Mouse (Mus musculus) heart, adult 10 weeks (tissue): ENCODE data around the gene Atp6ap1l. TPM values are rescaled to one million over a fixed set of nuclear protein-coding genes. Genes with fewer than 3 reads are reported as not detected.

Source experiments
- polyA plus RNA-seq: library from polyadenylated mRNA; stranded (reverse); fragments of 350-450 nt; fragmentation: Illumina TruSeq; extraction: RNeasy Lipid Tissue Mini Kit (QIAGEN cat#74804); gene quantifications from one replicate; pipeline ENCODE4 v1.2.3, GENCODE M21; 2014; ENCODE audit warnings: low read depth, low replicate concordance

The Atp6ap1l gene
- polyA plus RNA-seq, result not detected

DNA sequence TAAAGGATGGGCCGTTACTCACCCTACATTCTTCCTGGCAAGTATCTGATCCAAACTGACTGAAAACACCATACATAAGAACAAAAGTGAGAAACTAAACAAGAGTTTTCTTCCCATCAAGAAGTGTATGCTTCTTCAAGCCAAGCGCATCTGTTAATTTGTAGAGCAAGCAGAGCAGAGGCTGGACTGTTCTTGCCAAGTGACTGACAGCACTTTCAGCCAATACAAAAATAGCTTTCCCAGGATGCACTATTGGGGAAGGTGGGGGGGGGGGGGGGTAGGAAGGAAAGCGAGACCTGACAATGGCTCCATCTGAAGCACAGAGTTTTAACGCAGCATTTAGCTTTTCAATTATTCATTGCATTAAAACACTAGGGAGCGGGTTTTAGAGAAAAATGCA lies at the start of gene Atp6ap1l:
Gene Atp6ap1l (minus strand): TSS at position 180 of the 400 bp plus-strand sequence.

DNA sequence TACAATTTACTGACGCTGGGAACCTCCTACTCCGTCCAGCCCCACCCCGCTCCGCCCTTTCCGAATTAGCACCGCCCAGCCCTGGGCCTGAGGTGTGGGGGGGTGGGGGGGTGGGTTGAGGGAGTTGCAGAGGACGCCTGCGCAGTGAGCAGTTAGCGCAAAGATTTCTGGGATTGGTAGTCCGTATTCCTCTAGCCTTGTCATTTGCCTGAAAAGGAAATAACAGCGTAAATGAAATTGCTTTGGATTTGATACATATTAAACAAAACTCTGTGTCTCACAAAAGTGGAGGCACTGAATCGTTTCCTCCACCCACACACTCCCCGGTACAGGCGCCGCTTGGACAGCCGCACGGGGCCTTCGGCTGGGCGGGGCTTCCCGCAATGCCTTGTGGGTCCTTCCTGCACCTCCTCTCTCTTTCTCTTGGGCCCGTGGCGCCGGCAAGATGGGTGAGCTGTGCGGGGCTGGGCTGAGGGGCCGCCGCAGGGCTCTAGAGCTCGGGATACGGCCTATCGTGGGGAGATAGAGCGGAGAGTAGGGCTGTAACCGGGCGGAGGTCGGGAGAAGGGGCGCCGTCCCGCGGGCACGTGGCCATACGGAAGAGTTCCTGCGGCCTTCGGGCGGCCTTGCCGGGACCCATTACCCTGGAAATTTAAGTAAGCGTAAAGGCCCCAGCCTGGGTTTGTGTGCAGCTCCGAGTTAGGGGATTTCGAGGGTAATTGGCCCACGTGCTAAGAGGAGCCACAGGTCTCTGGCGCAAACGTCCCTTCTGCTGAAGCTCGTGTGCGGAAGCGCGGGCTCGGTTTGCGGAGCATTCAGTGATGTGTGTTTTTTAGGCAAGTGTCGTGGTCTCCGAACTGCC lies 17.8 kb upstream of the Atp6ap1l start, which contains the start of gene Rps23:
Gene Rps23 (plus strand): TSS at position 208 of the 862 bp plus-strand sequence.

Other genes with a start within 250 kb of the Atp6ap1l start
- 451 TPM for gene Rps23, start 17.6 kb upstream of the Atp6ap1l start, polyA plus RNA-seq